Mouse (Mus musculus): Measurements from ENCODE around the gene Cst3. TPM values are rescaled to one million over a fixed set of nuclear protein-coding genes. Genes with fewer than 3 reads are reported as not detected.

The Cst3 gene
- polyA plus RNA-seq, 1 experiment from 2014 or later, result 272 TPM

DNA sequence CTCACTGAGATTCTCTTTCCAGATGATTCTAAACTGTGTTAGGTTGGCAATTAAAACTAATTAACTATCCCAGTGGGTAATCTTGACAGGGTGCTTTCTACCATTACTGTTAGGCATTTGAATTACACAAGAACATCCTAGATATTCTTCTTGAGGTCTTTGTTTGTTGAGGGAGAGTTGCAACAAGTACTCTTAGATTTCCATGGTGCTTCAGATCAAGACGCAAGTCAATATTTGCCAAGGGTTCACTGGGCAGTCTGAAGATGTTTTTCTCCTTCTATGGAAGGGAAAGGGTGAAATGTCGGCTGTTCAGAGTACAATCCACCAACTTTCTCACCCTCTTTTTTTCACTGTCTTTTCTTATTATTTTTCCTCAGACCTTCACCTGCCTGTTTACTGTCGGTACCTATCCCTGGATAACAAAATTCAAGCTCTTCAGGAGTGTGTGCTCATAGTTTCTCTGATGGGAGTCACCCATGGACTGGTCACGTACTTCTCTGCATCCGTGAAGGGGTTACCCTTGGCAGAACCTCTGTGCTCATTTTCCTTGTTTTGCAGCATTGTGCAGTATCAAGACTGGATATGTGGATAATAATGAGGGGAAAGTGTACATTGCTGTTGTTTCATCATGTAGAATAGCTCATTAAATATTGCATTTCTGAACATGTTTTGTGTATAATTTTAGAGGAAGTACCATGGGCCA, 37.3 kb downstream of the Cst3 start:
- Histone ChIP-seq H3K27ac (replicated peaks; ENCODE audit: low read depth, low read length) (no peak overlapping the region), H3K4me3 (ENCODE audit: low read depth, low read length) (no peak overlapping the region), H3K27me3 (ENCODE audit: control insufficient read depth, insufficient read depth, low read length) (no peaks in the 10 kb centered on the region), H3K4me2 (ENCODE audit: low read depth, severe bottlenecking) (no peak overlapping the region), H3K9ac (ENCODE audit: low read length) (no peak overlapping the region), H3K9me3 (ENCODE audit: control insufficient read depth, low read length) (no peaks in the 10 kb centered on the region), H3K36me3 (ENCODE audit: control insufficient read depth, insufficient read depth, low read length) (no peaks in the 10 kb centered on the region), H3K4me1 (ENCODE audit: control insufficient read depth, insufficient read depth, low read length) (no peaks in the 10 kb centered on the region)
- DNase-seq (ENCODE audit: low spot score) (no peak), ATAC-seq (ENCODE audit: insufficient number of reproducible peaks, low FRiP score, low TSS enrichment, low read depth) (no peak)
- WGBS, result 91% methylated on average over 5 of the region's 5 CpGs

DNA sequence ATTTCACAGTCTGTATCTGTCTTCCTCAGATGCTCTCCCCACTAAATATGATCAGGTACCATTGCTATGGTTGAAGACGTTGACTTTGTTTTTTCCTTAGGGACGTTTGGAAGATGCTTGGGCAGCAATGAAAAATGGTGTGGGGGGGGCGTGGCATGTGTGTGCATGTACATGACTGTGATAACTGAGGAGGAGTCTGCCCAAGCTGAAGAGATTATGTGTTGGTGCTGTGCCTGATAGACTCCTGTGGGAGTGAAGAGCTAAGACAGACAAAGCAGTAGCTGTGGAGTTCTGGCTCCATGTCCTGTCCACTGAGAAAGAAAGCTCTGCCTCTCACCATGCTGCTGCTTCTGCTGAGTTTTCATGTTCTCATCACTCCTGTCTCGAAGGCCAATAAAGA, 40.6 kb downstream of the Cst3 start, which contains the start of gene Cst9:
Gene Cst9, plus strand, starts transcription at position 236 of the 400 bp plus-strand sequence.
- Histone ChIP-seq H3K27me3 (ENCODE audit: control insufficient read depth, insufficient read depth, low read length) (no peaks in the 10 kb centered on the region), H3K9ac (ENCODE audit: low read length) (no peak within 1 kb of the TSS), H3K27ac (replicated peaks; ENCODE audit: low read depth, low read length) (no peak within 1 kb of the TSS), H3K4me3 (ENCODE audit: low read depth, low read length) (no peak within 1 kb of the TSS), H3K4me2 (ENCODE audit: low read depth, severe bottlenecking) (no peak within 1 kb of the TSS), H3K36me3 (ENCODE audit: control insufficient read depth, insufficient read depth, low read length) (no peaks in the 10 kb centered on the region), H3K4me1 (ENCODE audit: control insufficient read depth, insufficient read depth, low read length) (no peaks in the 10 kb centered on the region), H3K9me3 (ENCODE audit: control insufficient read depth, low read length) (no peaks in the 10 kb centered on the region)
- no peak for DNase-seq (ENCODE audit: low spot score)
- 75% methylated on average over 4 of the region's 4 CpGs for WGBS
- no peak for ATAC-seq (ENCODE audit: insufficient number of reproducible peaks, low FRiP score, low TSS enrichment, low read depth)

DNA sequence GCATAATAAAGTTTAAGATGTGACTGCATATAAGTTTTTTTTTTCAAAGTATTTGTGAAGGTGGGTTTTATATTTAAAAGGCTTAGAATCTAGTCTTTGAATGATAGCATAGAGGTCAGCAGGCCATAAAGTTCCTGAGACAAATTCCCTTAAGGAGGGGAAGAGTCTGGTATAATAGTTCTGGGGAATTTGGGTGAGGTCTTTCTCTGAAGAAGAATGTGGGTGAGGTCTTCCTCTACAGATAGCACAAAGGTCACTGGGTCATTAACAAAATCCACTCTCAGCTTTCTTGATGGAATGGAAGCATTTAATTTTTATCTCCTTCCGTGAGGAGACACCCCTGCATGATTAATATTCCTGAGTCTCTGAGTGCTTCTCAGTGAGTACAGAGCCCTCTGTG, 49.5 kb downstream of the Cst3 start:
- H3K9ac ChIP-seq (ENCODE audit: low read length), result no peak overlapping the region
- ATAC-seq (ENCODE audit: insufficient number of reproducible peaks, low FRiP score, low TSS enrichment, low read depth) (no peak), DNase-seq (ENCODE audit: low spot score) (no peak)
- H3K27ac ChIP-seq (replicated peaks; ENCODE audit: low read depth, low read length), result no peak overlapping the region
- H3K4me1 ChIP-seq (ENCODE audit: control insufficient read depth, insufficient read depth, low read length), result no peaks in the 10 kb centered on the region
- 62% methylated on average over 1 of the region's 1 CpGs for WGBS
- H3K9me3 ChIP-seq (ENCODE audit: control insufficient read depth, low read length), result no peaks in the 10 kb centered on the region
- H3K36me3 ChIP-seq (ENCODE audit: control insufficient read depth, insufficient read depth, low read length), result no peaks in the 10 kb centered on the region
- H3K27me3 ChIP-seq (ENCODE audit: control insufficient read depth, insufficient read depth, low read length), result no peaks in the 10 kb centered on the region
- no peak overlapping the region for H3K4me3 ChIP-seq (ENCODE audit: low read depth, low read length)
- H3K4me2 ChIP-seq (ENCODE audit: low read depth, severe bottlenecking), result no peak overlapping the region

Other genes with a start within 250 kb of the Cst3 start
- 129 and 133 TPM in 2 replicates for gene Nxt1, start 203.1 kb downstream of the Cst3 start, polyA plus RNA-seq (2014; fragmentation: Nextera tagmentation; extraction: Ambion mirVana)
- gene Gzf1, start 194.7 kb downstream of the Cst3 start, polyA plus RNA-seq (2014; fragmentation: Nextera tagmentation; extraction: Ambion mirVana), result 26.1 and 28.4 TPM in 2 replicates
- gene Napb, start 143.2 kb downstream of the Cst3 start, polyA plus RNA-seq (2014; fragmentation: Nextera tagmentation; extraction: Ambion mirVana), result 3.1 and 3.2 TPM in 2 replicates
- 0.25 TPM in 1 of 2 replicates, not detected in the other for gene Cstl1, start 125.3 kb downstream of the Cst3 start, polyA plus RNA-seq (2014; fragmentation: Nextera tagmentation; extraction: Ambion mirVana)
- gene Cst11, start 104.2 kb downstream of the Cst3 start, polyA plus RNA-seq (2014; fragmentation: Nextera tagmentation; extraction: Ambion mirVana), result not detected in 2 replicates
- not detected in 2 replicates for gene 8030411F24Rik, start 93.7 kb downstream of the Cst3 start, polyA plus RNA-seq (2014; fragmentation: Nextera tagmentation; extraction: Ambion mirVana)
- not detected in 2 replicates for gene Cst12, start 86.3 kb downstream of the Cst3 start, polyA plus RNA-seq (2014; fragmentation: Nextera tagmentation; extraction: Ambion mirVana)
- not detected in 2 replicates for gene Cst8, start 76.9 kb downstream of the Cst3 start, polyA plus RNA-seq (2014; fragmentation: Nextera tagmentation; extraction: Ambion mirVana)
- gene Cst13, start 55.6 kb downstream of the Cst3 start, polyA plus RNA-seq (2014; fragmentation: Nextera tagmentation; extraction: Ambion mirVana), result not detected in 2 replicates
- not detected in 2 replicates for gene Cst9, start 40.5 kb downstream of the Cst3 start, polyA plus RNA-seq (2014; fragmentation: Nextera tagmentation; extraction: Ambion mirVana)
- not detected in 2 replicates for gene 9230104L09Rik, start 10.7 kb downstream of the Cst3 start, polyA plus RNA-seq (2014; fragmentation: Nextera tagmentation; extraction: Ambion mirVana)
- gene Gm1330, start 127.6 kb upstream of the Cst3 start, polyA plus RNA-seq (2014; fragmentation: Nextera tagmentation; extraction: Ambion mirVana), result not detected in 2 replicates
- gene Gm10750, start 141.5 kb upstream of the Cst3 start, polyA plus RNA-seq (2014; fragmentation: Nextera tagmentation; extraction: Ambion mirVana), result not detected in 2 replicates